Mouse (Mus musculus) E14TG2a.4 (cell line): Measurements from ENCODE around the gene Hap1.
"Not testable (repeated sequence)": the region's sequence is repeated elsewhere in the genome, so short reads cannot be mapped to it uniquely, and the experiment has no call there.

Experiments used
- H3K27me3 ChIP-seq: 2 replicates; pipeline ENCODE4 v1.6.1; 2014; ENCODE audit warnings: low read length, control low read depth; ENCODE audit not compliant: insufficient read depth
- H3K36me3 ChIP-seq: 2 replicates; pipeline ENCODE4 v1.6.1; 2014; ENCODE audit warnings: low read length, control low read depth; ENCODE audit not compliant: insufficient read depth
- H3K4me1 ChIP-seq: replicated peaks from 2 replicates; pipeline ENCODE4 v1.6.1; 2014; ENCODE audit warnings: low read depth, low read length, control low read depth
- H3K4me3 ChIP-seq: replicated peaks from 2 replicates; pipeline ENCODE4 v1.5.1; 2014; ENCODE audit warnings: mild to moderate bottlenecking, low read length
- H3K9me3 ChIP-seq: 2 replicates; pipeline ENCODE4 v1.6.1; 2014; ENCODE audit warnings: low read length, control low read depth
- CTCF ChIP-seq: conservative IDR thresholded peaks from 2 replicates; pipeline ENCODE4 v1.5.1; 2014; ENCODE audit warnings: low read length
- NANOG ChIP-seq: IDR thresholded peaks from 2 replicates; pipeline ENCODE4 v1.6.1; 2014; ENCODE audit warnings: borderline replicate concordance, low read length, mixed read lengths
- POU5F1 ChIP-seq: IDR thresholded peaks from 2 replicates; pipeline ENCODE4 v1.6.1; 2014; ENCODE audit warnings: low read length, borderline replicate concordance

Gene Hap1

GRCm38 (mm10) chr11:100320172-100320630, 35.7 kb downstream of the Hap1 start:
- peaks cover 27% of the 10 kb centered on the region for H3K36me3 ChIP-seq
- peaks cover 51% of the 10 kb centered on the region for H3K4me1 ChIP-seq
- H3K4me3 ChIP-seq, result peak overlapping the region; percentile 89
- H3K9me3 ChIP-seq, result no peaks in the 10 kb centered on the region
- no peaks in the 10 kb centered on the region for H3K27me3 ChIP-seq
- no peak for TF ChIP-seq CTCF
- no peak for TF ChIP-seq POU5F1
- TF ChIP-seq NANOG, result no peak

GRCm38 (mm10) chr11:100319492-100320171, 36.3 kb downstream of the Hap1 start, which contains the start of gene Eif1:
Eif1 (plus strand) TSS chr11:100319885.
- Histone ChIP-seq H3K9me3 (no peaks in the 10 kb centered on the region), H3K27me3 (no peaks in the 10 kb centered on the region), H3K4me1 (peaks cover 57% of the 10 kb centered on the region), H3K4me3 (peak within 1 kb of the TSS; percentile 89), H3K36me3 (peaks cover 27% of the 10 kb centered on the region)
- TF ChIP-seq NANOG (no peak), POU5F1 (no peak), CTCF (no peak)

GRCm38 (mm10) chr11:100318529-100319451, 37.1 kb downstream of the Hap1 start:
- Histone ChIP-seq H3K27me3 (no peaks in the 10 kb centered on the region), H3K9me3 (no peaks in the 10 kb centered on the region), H3K4me3 (peak overlapping the region; percentile 74), H3K36me3 (peaks cover 27% of the 10 kb centered on the region), H3K4me1 (peaks cover 64% of the 10 kb centered on the region)
- TF ChIP-seq POU5F1 (no peak), CTCF (no peak), NANOG (no peak)

GRCm38 (mm10) chr11:100317826-100318380, 38.0 kb downstream of the Hap1 start:
- H3K9me3 ChIP-seq, result no peaks in the 10 kb centered on the region
- peaks cover 25% of the 10 kb centered on the region for H3K36me3 ChIP-seq
- no peaks in the 10 kb centered on the region for H3K27me3 ChIP-seq
- H3K4me3 ChIP-seq, result 0 out of 2 replicates have a peak overlapping the region, but pooled peaks have one; percentile 74
- TF ChIP-seq NANOG (no peak), POU5F1 (no peak), CTCF (no peak)
- peaks cover 71% of the 10 kb centered on the region for H3K4me1 ChIP-seq

- Histone ChIP-seq H3K9me3 (no peaks in the 10 kb centered on the region), H3K4me1 (peaks cover 75% of the 10 kb centered on the region), H3K36me3 (peaks cover 1% of the 10 kb centered on the region; the same call in 1 of the 2 replicates), H3K27me3 (no peaks in the 10 kb centered on the region), H3K4me3 (no peak overlapping the region)
- TF ChIP-seq CTCF (no peak), NANOG (no peak), POU5F1 (no peak)
Measured at GRCm38 (mm10) chr11:100315439-100315838, 40.5 kb downstream of the Hap1 start.

- H3K36me3 ChIP-seq, result no peaks in the 10 kb centered on the region
- TF ChIP-seq POU5F1 (no peak), CTCF (no peak), NANOG (no peak)
- H3K9me3 ChIP-seq, result no peaks in the 10 kb centered on the region
- no peaks in the 10 kb centered on the region for H3K27me3 ChIP-seq
- H3K4me3 ChIP-seq, result no peak overlapping the region
- H3K4me1 ChIP-seq, result peaks cover 73% of the 10 kb centered on the region
Measured at GRCm38 (mm10) chr11:100313424-100313823, 42.5 kb downstream of the Hap1 start.

- no peaks in the 10 kb centered on the region for H3K36me3 ChIP-seq
- H3K4me1 ChIP-seq, result peaks cover 73% of the 10 kb centered on the region
- no peaks in the 10 kb centered on the region for H3K27me3 ChIP-seq
- H3K9me3 ChIP-seq, result no peaks in the 10 kb centered on the region
- no peak overlapping the region for H3K4me3 ChIP-seq
- TF ChIP-seq POU5F1, result no peak
- no peak for TF ChIP-seq CTCF
- no peak for TF ChIP-seq NANOG
Measured at GRCm38 (mm10) chr11:100312096-100312679, 43.7 kb downstream of the Hap1 start.

GRCm38 (mm10) chr11:100311656-100312055, 44.3 kb downstream of the Hap1 start:
- Histone ChIP-seq H3K4me1 (peaks cover 73% of the 10 kb centered on the region), H3K9me3 (no peaks in the 10 kb centered on the region), H3K27me3 (no peaks in the 10 kb centered on the region), H3K36me3 (no peaks in the 10 kb centered on the region), H3K4me3 (no peak overlapping the region)
- TF ChIP-seq NANOG (no peak), CTCF (no peak), POU5F1 (no peak)

- H3K36me3 ChIP-seq, H3K9me3 ChIP-seq, H3K4me3 ChIP-seq, H3K27me3 ChIP-seq: not testable (repeated sequence)
- H3K4me1 ChIP-seq, result peaks cover 64% of the 10 kb centered on the region
Measured at GRCm38 (mm10) chr11:100308672-100309071, 47.3 kb downstream of the Hap1 start.
